Mouse (Mus musculus): ENCODE data around the gene Anapc4. TPM values are rescaled to one million over a fixed set of nuclear protein-coding genes. Genes with fewer than 3 reads are reported as not detected.

Gene Anapc4
- polyA plus RNA-seq, 1 experiment, result 26.3 TPM

DNA sequence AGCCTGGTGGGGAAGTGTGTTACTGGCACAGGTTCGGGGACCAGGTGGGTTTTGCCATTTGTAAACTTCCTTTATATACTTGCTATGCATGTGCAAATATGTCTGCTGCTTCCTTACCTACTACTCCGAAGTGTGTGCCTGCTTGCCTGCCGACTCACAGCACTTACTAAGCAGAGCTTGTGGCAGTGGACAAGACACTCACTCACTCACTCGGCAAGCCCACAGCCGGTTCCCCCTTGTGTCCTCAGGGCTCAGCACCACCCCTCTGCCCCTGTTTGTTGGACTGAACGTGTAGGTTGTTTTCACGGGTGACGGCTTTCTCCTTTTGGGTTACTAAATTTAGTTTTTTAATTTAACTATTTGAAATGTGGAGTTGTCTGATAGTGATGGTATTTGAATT is 27.5 kb upstream of the Anapc4 start:
- H3K36me3 ChIP-seq (ENCODE audit: control insufficient read depth, insufficient read depth, low read length), result peaks cover 5% of the 10 kb centered on the region; the same call in 1 of the 2 replicates
- WGBS, result 93% methylated on average over 8 of the region's 8 CpGs
- TF ChIP-seq POLR2A (IDR thresholded peaks at IDR 0.05; ENCODE audit: control insufficient read depth, extremely low read depth, insufficient read depth, low read length, poor library complexity) (no peak), CTCF (IDR thresholded peaks at IDR 0.05; ENCODE audit: borderline replicate concordance, control insufficient read depth, extremely low read depth, insufficient read depth, low read length, poor library complexity) (no peak)
- H3K27ac ChIP-seq (ENCODE audit: control insufficient read depth, insufficient read depth, low read length), result no peak overlapping the region
- no peak for DNase-seq
- no peaks in the 10 kb centered on the region for H3K27me3 ChIP-seq (ENCODE audit: control insufficient read depth, insufficient read depth, low read length)
- H3K4me3 ChIP-seq (ENCODE audit: control insufficient read depth, insufficient read depth, low read length), result no peak overlapping the region
- no peaks in the 10 kb centered on the region for H3K4me1 ChIP-seq (replicated peaks; ENCODE audit: control insufficient read depth, insufficient read depth, low read length)

DNA sequence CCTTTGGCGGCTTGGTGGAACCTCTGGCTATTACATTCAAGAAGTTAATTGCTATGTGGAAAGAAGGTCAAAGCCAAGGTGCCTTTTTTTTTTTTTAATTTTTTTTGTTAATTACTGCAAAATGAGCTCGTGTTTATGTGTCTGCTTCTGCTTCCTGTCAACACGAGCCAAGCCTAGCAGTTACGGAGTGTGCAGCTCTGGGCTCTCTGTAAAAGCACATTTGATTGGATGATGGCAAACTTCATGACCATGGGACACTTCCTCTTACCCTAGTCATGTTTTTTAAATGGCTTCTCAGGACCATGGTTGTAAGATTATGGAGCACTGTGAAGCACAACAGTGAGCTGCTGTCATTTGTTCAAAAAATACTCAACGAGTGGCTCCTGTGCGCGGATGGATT is 26.8 kb upstream of the Anapc4 start:
- H3K4me3 ChIP-seq (ENCODE audit: control insufficient read depth, insufficient read depth, low read length), result no peak overlapping the region
- H3K36me3 ChIP-seq (ENCODE audit: control insufficient read depth, insufficient read depth, low read length), result peaks cover 5% of the 10 kb centered on the region; the same call in 1 of the 2 replicates
- no peak for DNase-seq
- no peak overlapping the region for H3K27ac ChIP-seq (ENCODE audit: control insufficient read depth, insufficient read depth, low read length)
- no peaks in the 10 kb centered on the region for H3K27me3 ChIP-seq (ENCODE audit: control insufficient read depth, insufficient read depth, low read length)
- H3K4me1 ChIP-seq (replicated peaks; ENCODE audit: control insufficient read depth, insufficient read depth, low read length), result no peaks in the 10 kb centered on the region
- TF ChIP-seq POLR2A (IDR thresholded peaks at IDR 0.05; ENCODE audit: control insufficient read depth, extremely low read depth, insufficient read depth, low read length, poor library complexity), result no peak
- no peak for TF ChIP-seq CTCF (IDR thresholded peaks at IDR 0.05; ENCODE audit: borderline replicate concordance, control insufficient read depth, extremely low read depth, insufficient read depth, low read length, poor library complexity)
- 92% methylated on average over 7 of the region's 7 CpGs for WGBS

DNA sequence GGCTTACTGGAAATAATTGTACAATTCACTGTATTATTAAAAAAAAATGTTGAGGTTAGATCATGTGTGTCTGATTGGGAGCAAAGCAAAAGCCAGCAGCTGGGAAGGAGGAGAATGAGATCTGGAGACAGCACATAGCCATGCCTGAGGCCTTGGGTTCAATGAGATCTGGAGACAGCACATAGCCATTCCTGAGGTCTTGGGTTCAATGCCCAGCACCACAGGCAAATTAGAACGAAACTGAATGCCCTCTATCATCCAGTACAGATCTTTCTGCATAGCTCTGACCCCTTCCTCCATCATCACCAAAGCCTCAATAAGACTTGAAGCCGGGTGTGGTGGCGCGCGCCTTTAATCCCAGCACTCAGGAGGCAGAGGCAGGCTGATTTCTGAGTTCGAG is 23.4 kb upstream of the Anapc4 start:
- no peak for DNase-seq

DNA sequence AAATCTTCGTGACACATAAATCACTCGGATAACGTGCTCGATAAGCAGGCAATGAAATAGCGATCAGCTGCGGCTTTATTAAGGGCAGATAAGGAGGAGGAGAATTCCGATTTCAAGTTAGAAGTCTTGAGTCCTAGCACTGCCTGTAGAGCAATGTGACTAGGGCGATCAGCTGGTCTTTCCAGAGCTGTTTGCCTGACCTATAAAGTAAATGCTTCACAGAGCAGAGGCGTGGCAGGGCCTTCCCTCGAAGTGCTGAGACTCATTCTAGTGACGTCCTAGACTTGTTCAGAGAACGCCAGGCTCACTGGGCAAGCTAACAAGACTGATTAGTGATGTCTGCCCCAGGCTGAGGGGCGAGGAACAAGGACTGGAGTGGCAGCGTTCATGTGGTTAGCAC is 22.8 kb upstream of the Anapc4 start:
- TF ChIP-seq POLR2A (IDR thresholded peaks at IDR 0.05; ENCODE audit: control insufficient read depth, extremely low read depth, insufficient read depth, low read length, poor library complexity), result no peak
- TF ChIP-seq CTCF (IDR thresholded peaks at IDR 0.05; ENCODE audit: borderline replicate concordance, control insufficient read depth, extremely low read depth, insufficient read depth, low read length, poor library complexity), result no peak
- Histone ChIP-seq H3K27ac (ENCODE audit: control insufficient read depth, insufficient read depth, low read length) (no peak overlapping the region), H3K4me3 (ENCODE audit: control insufficient read depth, insufficient read depth, low read length) (no peak overlapping the region), H3K27me3 (ENCODE audit: control insufficient read depth, insufficient read depth, low read length) (no peaks in the 10 kb centered on the region), H3K4me1 (replicated peaks; ENCODE audit: control insufficient read depth, insufficient read depth, low read length) (no peaks in the 10 kb centered on the region), H3K36me3 (ENCODE audit: control insufficient read depth, insufficient read depth, low read length) (peaks cover 5% of the 10 kb centered on the region; the same call in 1 of the 2 replicates)
- WGBS, result 95% methylated on average over 14 of the region's 14 CpGs
- no peak for DNase-seq

More for the DNA sequence above, 23.4 kb upstream of the Anapc4 start:
- Histone ChIP-seq H3K36me3 (ENCODE audit: control insufficient read depth, insufficient read depth, low read length) (peaks cover 5% of the 10 kb centered on the region; the same call in 1 of the 2 replicates), H3K27ac (ENCODE audit: control insufficient read depth, insufficient read depth, low read length) (no peak overlapping the region), H3K4me3 (ENCODE audit: control insufficient read depth, insufficient read depth, low read length) (no peak overlapping the region), H3K4me1 (replicated peaks; ENCODE audit: control insufficient read depth, insufficient read depth, low read length) (no peaks in the 10 kb centered on the region), H3K27me3 (ENCODE audit: control insufficient read depth, insufficient read depth, low read length) (no peaks in the 10 kb centered on the region)
- 98% methylated on average over 6 of the region's 6 CpGs for WGBS
- TF ChIP-seq CTCF (IDR thresholded peaks at IDR 0.05; ENCODE audit: borderline replicate concordance, control insufficient read depth, extremely low read depth, insufficient read depth, low read length, poor library complexity), result no peak
- TF ChIP-seq POLR2A (IDR thresholded peaks at IDR 0.05; ENCODE audit: control insufficient read depth, extremely low read depth, insufficient read depth, low read length, poor library complexity), result no peak

DNA sequence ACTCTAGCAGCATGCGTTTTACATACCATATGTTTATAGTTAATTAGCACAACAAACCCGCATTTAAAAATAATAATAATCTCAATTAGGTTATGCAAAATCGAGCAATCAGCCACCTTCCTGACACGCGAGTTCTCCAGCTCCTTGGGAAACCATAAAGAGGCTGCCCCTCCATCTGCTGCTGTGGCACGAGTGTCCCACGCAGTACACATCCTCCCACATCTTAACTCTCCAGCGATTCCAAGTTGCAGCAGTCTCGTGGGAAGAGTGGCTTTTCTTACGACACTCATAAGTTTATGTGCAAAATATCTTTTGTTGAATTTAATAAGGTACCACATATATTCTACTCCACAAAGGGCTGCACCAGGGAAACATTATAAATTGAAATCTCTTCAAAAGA is 21.4 kb upstream of the Anapc4 start:
- no peak for TF ChIP-seq CTCF (IDR thresholded peaks at IDR 0.05; ENCODE audit: borderline replicate concordance, control insufficient read depth, extremely low read depth, insufficient read depth, low read length, poor library complexity)
- no peak for TF ChIP-seq POLR2A (IDR thresholded peaks at IDR 0.05; ENCODE audit: control insufficient read depth, extremely low read depth, insufficient read depth, low read length, poor library complexity)
- DNase-seq, result no peak
- no peaks in the 10 kb centered on the region; the same call in 1 of the 2 replicates for H3K36me3 ChIP-seq (ENCODE audit: control insufficient read depth, insufficient read depth, low read length)
- no peak overlapping the region for H3K27ac ChIP-seq (ENCODE audit: control insufficient read depth, insufficient read depth, low read length)
- WGBS, result 97% methylated on average over 10 of the region's 10 CpGs
- H3K4me1 ChIP-seq (replicated peaks; ENCODE audit: control insufficient read depth, insufficient read depth, low read length), result no peaks in the 10 kb centered on the region
- no peaks in the 10 kb centered on the region for H3K27me3 ChIP-seq (ENCODE audit: control insufficient read depth, insufficient read depth, low read length)
- H3K4me3 ChIP-seq (ENCODE audit: control insufficient read depth, insufficient read depth, low read length), result no peak overlapping the region

DNA sequence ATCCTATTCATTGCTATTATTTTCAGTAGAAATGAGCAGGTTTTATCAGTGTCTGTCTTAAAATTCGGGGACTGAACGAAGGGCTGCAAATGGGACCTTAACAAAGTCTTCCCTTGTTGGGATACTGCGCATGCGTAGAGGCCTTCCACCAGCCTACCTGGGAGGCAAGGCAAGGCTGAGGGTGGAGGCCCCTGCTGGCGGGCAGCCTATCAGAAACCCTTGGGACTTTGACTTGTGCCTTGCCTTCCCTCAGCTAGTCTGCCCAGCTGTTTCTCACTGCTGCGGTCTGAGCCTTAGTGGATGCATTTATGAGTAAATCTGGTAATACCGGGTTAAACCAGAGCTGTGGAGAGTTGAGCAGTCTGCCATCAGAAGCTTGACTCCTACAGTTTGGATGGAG is 20.5 kb upstream of the Anapc4 start:
- Histone ChIP-seq H3K27me3 (ENCODE audit: control insufficient read depth, insufficient read depth, low read length) (no peaks in the 10 kb centered on the region), H3K36me3 (ENCODE audit: control insufficient read depth, insufficient read depth, low read length) (no peaks in the 10 kb centered on the region), H3K27ac (ENCODE audit: control insufficient read depth, insufficient read depth, low read length) (no peak overlapping the region), H3K4me1 (replicated peaks; ENCODE audit: control insufficient read depth, insufficient read depth, low read length) (no peaks in the 10 kb centered on the region), H3K4me3 (ENCODE audit: control insufficient read depth, insufficient read depth, low read length) (no peak overlapping the region)
- TF ChIP-seq POLR2A (IDR thresholded peaks at IDR 0.05; ENCODE audit: control insufficient read depth, extremely low read depth, insufficient read depth, low read length, poor library complexity), result no peak
- no peak for TF ChIP-seq CTCF (IDR thresholded peaks at IDR 0.05; ENCODE audit: borderline replicate concordance, control insufficient read depth, extremely low read depth, insufficient read depth, low read length, poor library complexity)
- DNase-seq, result no peak
- 97% methylated on average over 7 of the region's 7 CpGs for WGBS

DNA sequence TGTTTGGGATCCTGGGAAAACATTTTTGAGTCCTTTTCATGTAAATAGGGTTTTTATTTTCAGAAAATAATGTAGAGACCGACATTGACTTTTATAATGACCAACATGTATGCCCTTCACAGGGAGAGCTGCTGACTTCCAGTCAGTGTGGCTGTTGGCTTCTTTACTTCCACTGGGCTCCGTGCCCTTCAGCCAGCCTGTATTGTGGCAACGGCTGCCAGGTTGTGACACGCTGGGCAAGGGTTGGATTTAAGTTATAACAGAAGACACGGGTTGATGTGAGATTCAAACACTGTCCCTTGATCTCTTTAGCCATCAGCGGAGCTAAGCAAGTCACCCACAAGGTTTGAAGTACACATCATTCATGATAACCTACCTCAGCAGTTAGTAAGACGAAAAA is 15.1 kb upstream of the Anapc4 start:
- Histone ChIP-seq H3K36me3 (ENCODE audit: control insufficient read depth, insufficient read depth, low read length) (no peaks in the 10 kb centered on the region), H3K27me3 (ENCODE audit: control insufficient read depth, insufficient read depth, low read length) (no peaks in the 10 kb centered on the region), H3K4me3 (ENCODE audit: control insufficient read depth, insufficient read depth, low read length) (no peak overlapping the region), H3K4me1 (replicated peaks; ENCODE audit: control insufficient read depth, insufficient read depth, low read length) (no peaks in the 10 kb centered on the region), H3K27ac (ENCODE audit: control insufficient read depth, insufficient read depth, low read length) (no peak overlapping the region)
- 95% methylated on average over 7 of the region's 7 CpGs for WGBS
- no peak for TF ChIP-seq POLR2A (IDR thresholded peaks at IDR 0.05; ENCODE audit: control insufficient read depth, extremely low read depth, insufficient read depth, low read length, poor library complexity)
- no peak for TF ChIP-seq CTCF (IDR thresholded peaks at IDR 0.05; ENCODE audit: borderline replicate concordance, control insufficient read depth, extremely low read depth, insufficient read depth, low read length, poor library complexity)
- DNase-seq, result no peak

Measured in thymus, adult 2 months (tissue).